Mouse (Mus musculus) layer of hippocampus, adult 9-10 months (tissue): ENCODE results near the gene Gm3194.
"Not testable (repeated sequence)": the region's sequence is repeated elsewhere in the genome, so short reads cannot be mapped to it uniquely, and the experiment has no call there.

ENCODE experiments used
- DNase-seq: peaks from one replicate; pipeline ENCODE4 v3.0.0; 2022; ENCODE audit warnings: low spot score

The Gm3194 gene

DNA sequence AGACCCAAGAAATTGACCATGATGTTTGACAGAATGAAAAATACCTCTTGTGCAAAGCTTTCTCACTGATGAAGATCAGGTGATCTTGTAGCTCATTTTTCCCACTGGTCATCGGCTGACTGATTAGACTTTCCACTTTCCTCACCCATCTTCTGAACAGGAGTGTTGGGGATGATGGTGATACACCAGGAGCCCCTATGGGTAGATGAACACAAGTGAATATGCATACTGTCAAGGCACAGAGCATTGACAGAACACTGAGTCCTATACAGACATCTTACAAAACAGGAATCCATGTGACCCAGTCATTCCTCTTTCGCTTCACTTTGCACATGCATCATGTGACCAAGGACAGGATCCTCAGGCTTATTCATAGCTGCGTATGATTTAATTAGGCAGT, at the start of gene Gm3194:
Gm3194 (minus strand) TSS at position 101 of the 400 bp plus-strand sequence.
- not testable (repeated sequence) for DNase-seq

DNA sequence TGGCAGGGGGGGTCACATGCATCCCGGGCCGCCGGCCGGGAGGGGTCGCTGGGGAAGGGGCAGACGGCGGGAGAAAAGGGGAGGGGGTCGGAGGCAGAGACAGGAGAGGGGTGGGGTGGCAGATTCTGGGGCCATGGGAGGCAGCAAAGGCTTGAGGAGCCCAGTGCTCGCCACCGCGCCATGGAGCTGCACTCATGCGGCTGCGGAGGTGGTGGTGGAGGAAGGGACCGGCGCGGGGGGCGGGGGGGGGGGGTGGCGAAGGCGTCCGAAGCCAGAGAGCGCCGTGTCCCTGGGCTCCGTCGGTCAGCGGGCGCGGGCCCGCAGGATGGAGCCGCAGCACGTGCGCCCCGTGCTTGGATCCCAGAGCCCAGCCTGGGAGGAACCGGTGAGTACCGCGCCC, 46.1 kb upstream of the Gm3194 start, which contains the start of gene Gm3488:
Gm3488 (plus strand) TSS at position 301 of the 400 bp plus-strand sequence.
- not testable (repeated sequence) for DNase-seq

DNA sequence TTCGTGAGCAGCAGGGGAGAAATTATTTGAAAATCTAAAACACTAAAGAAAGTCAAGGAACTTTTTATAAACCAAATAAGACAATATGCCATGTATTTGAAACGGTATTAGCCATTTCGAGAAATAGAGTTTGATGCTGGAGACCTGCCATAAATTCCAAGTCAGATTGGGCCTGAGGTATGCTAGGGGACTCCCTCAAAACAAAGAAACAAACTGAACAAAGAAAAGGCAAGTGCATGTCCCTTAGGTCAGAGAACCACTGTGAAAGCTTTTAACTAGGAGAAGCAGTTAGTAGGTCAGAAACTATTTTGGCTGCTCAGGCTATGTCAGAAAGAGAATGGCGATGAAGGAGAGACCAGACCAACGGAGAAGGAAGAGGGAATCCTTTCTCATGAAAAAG, 28.6 kb upstream of the Gm3194 start, which contains the start of gene Gm3187:
Gm3187 (plus strand) TSS at position 301 of the 400 bp plus-strand sequence.
- not testable (repeated sequence) for DNase-seq

DNA sequence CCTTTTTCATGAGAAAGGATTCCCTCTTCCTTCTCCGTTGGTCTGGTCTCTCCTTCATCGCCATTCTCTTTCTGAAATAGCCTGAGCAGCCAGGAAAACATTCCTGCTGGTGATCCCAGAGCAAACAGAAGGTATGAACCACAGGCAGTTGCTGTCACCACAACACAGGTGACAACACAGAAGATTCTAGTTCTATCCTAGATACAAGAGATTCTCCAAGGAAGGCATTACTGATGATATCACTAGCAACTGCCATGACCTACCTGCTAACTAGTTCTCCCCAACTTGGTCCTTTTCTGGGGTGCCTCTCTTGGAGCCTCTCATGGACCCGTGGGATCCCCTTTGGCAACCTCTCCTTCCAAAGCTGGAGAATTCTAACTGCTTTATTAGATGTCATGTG, 22.5 kb upstream of the Gm3194 start, which contains the start of gene Gm8246:
Gm8246 (minus strand) TSS at position 101 of the 400 bp plus-strand sequence.
- not testable (repeated sequence) for DNase-seq

DNA sequence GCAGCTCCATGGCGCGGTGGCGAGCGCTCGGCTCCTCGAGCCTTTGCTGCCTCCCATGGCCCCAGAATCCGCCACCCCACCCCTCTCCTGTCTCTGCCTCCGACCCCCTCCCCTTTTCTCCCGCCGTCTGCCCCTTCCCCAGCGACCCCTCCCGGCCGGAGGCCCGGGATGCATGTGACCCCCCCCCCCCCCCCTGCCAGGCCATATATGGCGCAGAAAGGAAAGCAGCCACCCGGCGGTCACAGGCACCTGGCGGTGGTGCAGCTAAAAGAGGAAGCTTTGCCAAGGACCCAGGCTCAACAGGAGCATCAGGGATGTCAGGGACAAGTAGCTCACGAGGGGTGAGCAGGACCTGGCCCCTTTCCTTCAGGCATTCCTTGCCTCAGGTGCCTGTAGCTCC, 5.2 kb upstream of the Gm3194 start:
- not testable (repeated sequence) for DNase-seq

DNA sequence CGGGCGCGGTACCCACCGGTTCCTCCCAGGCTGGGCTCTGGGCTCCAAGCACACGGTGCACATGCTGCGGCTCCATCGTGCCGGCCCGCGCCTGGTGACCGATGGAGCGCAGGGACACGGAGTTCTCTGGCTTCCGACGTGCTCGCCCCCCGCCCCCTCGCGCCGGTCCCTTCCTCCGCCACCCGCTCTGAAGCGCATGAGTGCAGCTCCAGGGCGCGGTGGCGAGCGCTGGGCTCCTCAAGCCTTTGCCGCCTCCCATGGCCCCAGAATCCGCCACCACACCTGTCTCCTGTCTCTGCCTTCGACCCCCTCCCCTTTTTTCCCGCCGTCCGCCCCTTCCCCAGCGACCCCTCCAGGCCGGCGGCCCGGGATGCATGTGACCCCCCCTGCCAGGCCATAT, 66.3 kb downstream of the Gm3194 start, which contains the start of gene Gm3500:
Gm3500 (minus strand) TSS at position 101 of the 400 bp plus-strand sequence.
- not testable (repeated sequence) for DNase-seq
